Mouse (Mus musculus) brain, embryonic 18.5 days (tissue): ENCODE measurements around the gene Vamp3.
"Not testable (repeated sequence)": the region's sequence is repeated elsewhere in the genome, so short reads cannot be mapped to it uniquely, and the experiment has no call there.

Experiments used
- DNase-seq: peaks from one replicate; pipeline ENCODE4 v3.0.0-alpha.2; 2012; ENCODE audit warnings: low read depth, low spot score

The Vamp3 gene

DNA sequence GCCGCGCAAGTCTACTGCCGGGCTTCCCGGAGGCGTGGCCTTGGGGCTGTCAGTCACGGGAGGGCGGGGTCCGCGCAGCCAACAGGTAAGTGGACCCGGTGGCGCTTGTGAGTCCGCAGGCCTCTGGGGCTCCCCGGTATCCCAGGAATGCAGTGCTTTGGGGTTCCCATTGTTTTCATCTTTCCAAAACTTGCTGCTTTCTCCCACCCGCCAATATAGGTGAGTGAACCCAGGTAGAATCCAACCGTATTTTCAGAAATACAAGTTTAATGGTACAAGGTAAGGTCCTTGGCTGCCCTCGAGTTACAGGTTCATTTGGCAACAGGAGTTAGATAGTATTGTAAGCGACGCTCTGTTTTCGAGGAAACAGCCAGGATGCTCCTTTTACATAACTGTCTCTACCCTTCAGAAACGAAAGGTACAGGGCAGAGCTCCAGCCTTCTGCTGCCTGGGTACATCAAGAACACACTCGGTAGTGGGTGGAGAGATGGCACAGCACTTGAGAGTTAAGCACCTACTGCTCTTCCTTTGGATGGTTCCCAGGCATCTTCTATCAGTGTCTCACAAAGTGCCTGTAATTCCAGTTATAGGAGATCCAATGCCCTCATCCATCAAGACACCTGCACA lies 12.7 kb downstream of the Vamp3 start:
- DNase-seq, result no peak

- DNase-seq, result peak; percentile 62
Observed at GRCm38 (mm10) chr4:151044037-151044943, 13.5 kb downstream of the Vamp3 start, which contains the start of gene Per3. Per3 (minus strand) TSS chr4:151044665.

- no peak for DNase-seq
Observed at GRCm38 (mm10) chr4:151043281-151043680, 14.5 kb downstream of the Vamp3 start.

DNA sequence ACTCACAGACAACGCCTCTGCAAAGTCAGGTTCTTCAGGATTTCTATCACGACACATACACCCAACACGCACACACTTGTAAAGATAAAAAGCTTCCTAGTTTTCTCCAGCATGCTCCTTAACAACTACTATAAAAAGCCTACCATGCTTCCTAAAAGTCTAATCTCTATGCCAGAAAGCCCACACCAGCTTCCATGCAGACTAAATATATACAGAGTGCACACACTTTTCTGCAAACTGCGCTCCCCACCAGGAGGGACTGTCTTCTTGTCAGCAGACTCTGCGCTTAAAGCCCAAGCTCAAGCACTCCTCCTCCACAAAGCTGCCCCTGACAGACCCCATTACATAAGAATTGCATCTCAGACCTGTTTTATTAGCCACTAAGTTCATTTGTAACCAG lies 16.3 kb downstream of the Vamp3 start:
- DNase-seq, result no peak

- DNase-seq, result no peak
Observed at GRCm38 (mm10) chr4:151037800-151038199, 20.0 kb downstream of the Vamp3 start.

GRCm38 (mm10) chr4:151036521-151036920 lies 21.2 kb downstream of the Vamp3 start:
- no peak for DNase-seq

DNA sequence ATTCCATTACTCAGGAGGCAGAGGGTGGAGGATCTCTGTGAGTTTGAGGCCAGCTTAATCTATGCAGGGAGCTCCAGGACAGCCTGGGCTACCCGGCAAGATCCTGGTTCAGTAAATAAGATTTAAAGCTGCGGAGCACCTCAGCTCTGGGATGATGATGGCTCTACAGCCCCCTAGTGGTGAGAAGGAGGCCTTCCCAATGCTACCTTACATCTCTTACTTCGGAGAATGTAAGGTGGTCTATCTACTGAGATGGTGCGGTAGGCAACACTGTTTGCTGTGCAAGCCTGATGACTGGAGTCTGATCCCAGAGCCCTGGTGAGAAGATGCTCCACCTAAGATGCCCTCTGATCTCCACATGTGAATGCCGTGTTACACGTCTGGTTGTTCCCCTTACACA lies 30.8 kb downstream of the Vamp3 start:
- DNase-seq, result no peak

DNA sequence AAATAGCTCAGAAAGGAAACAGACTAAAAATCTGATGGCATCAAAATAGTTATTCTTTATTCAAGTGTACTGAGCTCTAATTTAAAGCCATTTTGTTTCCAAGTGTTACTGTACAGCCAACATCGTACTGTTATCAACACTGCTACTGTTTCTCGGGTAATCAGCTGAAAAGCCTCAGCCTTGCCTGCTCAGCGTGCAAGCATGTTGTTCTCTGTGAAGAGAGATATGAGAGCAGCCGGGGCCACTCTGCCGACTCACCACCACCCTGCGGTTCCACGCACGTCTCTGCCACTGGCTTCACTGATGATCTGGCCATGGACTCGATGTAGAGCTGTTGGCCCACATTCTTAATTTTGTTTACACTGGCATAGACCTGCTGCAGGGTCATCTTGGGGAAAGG lies 33.6 kb downstream of the Vamp3 start:
- DNase-seq, result no peak

GRCm38 (mm10) chr4:151017356-151017755 lies 40.4 kb downstream of the Vamp3 start:
- not testable (repeated sequence) for DNase-seq

GRCm38 (mm10) chr4:151015946-151016345 lies 41.8 kb downstream of the Vamp3 start:
- no peak for DNase-seq

- DNase-seq, result no peak
Observed at GRCm38 (mm10) chr4:151010316-151010715, 47.4 kb downstream of the Vamp3 start.

- no peak for DNase-seq
Observed at GRCm38 (mm10) chr4:151006945-151007344, 50.8 kb downstream of the Vamp3 start.

DNA sequence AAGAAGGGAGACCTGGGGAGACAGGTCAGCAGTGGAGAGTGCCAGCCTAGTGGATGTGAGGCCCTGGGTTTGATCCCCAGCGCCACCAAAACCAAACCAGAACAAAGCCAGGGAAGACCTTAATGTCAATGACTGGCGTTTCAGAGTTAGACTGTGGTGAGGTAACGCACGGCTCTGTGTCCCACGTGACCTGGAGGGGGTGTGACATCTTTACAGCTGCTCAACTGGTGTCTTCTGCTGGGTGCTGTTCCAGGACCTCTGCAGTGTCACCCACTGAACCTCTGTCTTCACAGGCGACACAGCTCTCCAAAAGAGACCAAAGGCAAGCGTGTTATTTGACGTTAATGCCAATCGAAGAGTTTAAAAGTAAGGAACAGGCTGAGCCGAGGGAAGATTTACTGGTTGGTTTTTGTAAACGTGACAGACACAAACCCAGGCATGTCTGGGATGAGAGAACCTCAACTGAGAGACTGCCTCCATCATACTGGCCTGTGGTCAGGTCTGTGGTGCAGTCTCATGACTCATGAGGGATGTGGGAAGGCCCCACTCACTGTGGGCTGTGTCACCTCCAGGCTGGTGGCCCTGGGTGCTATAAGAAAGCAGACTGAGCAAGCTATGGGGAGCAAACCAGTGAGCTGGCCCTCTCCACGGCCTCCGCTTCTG lies 52.0 kb downstream of the Vamp3 start:
- no peak for DNase-seq

DNA sequence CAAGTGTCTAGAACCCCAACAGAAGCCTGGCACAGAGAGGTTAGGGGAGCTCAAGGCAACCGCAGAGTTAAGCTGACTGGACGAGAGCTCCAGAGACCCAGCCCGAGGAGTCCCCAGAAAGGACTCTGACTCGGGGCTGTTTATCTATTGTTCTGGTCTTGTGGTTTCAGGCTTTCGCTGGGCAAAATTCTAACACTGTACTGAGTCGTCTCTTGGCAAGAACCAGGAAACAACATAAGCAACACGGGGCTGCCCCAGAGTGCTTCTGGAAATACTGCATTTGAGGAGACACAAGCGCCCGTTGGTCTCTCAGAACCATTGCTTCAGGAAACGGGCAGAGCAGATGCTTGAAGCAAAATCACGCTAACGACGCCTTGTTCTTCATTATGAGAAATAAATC lies 56.4 kb downstream of the Vamp3 start:
- DNase-seq, result no peak

DNA sequence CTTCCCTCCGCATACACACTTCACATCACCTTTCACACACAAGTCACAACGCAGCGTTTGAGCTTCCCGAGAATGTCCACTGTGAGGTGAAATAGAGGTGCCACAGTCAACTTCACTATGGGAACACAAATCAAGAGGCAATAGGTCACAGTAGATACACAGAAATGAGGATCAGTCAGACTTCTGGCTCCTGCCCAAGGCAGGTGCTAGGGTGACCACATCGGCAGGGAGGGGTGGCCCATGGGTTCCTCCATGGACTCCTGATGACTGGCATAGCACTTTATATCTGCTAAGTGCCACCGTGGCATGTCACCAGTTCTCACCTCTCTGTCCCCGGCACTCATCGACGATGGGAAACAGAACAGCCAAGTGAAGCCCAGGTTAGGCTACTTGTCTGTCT lies 59.1 kb downstream of the Vamp3 start:
- DNase-seq, result no peak
